ENCODE assay signal across 41 mouse cellular contexts in genomic region chr7:104581429-104581828, GRCm38 (mm10). TPM values are rescaled to one million over a fixed set of nuclear protein-coding genes. Genes with fewer than 3 reads are reported as not detected.
"Had no signal": no experiment of that assay in that cellular context is flagged by ENCODE, and none has a peak within 500 bp of the region (broad histone marks: within the 10 kb centered on the region; RNA-seq: fewer than 3 reads in every experiment).

No protein-coding gene starts in this region.

- H3K9me3 ChIP-seq: heart, embryonic 13.5 days; heart, embryonic 15.5 days; hindbrain, embryonic 13.5 days; hindbrain, embryonic 15.5 days; limb, embryonic 10.5 days; limb, embryonic 12.5 days; liver, embryonic 13.5 days; liver, embryonic 15.5 days had no signal

- DNase-seq: gastrocnemius, adult 2 months; gastrocnemius, postnatal 14 days; gastrocnemius, postnatal 36 days; heart, adult 11 months; heart, adult 2 months; heart, postnatal 14 days; heart, postnatal 36 days; kidney, adult 18-20 months; kidney, adult 8-10 months; kidney, postnatal 10 days; kidney, postnatal 25 days; kidney, postnatal 4 days; layer of hippocampus, adult 9-11 months; layer of hippocampus, postnatal 36 days; liver; liver, embryonic 13.5 days had no signal

- H3K4me1 ChIP-seq: heart, embryonic 13.5 days; heart, embryonic 15.5 days; hindbrain, embryonic 13.5 days; hindbrain, embryonic 15.5 days; limb, embryonic 10.5 days; limb, embryonic 12.5 days; liver, embryonic 13.5 days; liver, embryonic 15.5 days had no signal

- H3K27me3 ChIP-seq: heart, embryonic 13.5 days; heart, embryonic 15.5 days; hindbrain, embryonic 13.5 days; hindbrain, embryonic 15.5 days; limb, embryonic 12.5 days; liver, embryonic 13.5 days; liver, embryonic 15.5 days had no signal

- H3K4me2 ChIP-seq: heart, embryonic 11.5 days; heart, embryonic 13.5 days; heart, embryonic 15.5 days; hindbrain, embryonic 13.5 days; hindbrain, embryonic 15.5 days; limb, embryonic 12.5 days; liver, embryonic 11.5 days; liver, embryonic 13.5 days; liver, embryonic 15.5 days had no signal

- H3K36me3 ChIP-seq: heart, embryonic 13.5 days; heart, embryonic 15.5 days; hindbrain, embryonic 13.5 days; hindbrain, embryonic 15.5 days; limb, embryonic 10.5 days; limb, embryonic 12.5 days; liver, embryonic 13.5 days; liver, embryonic 15.5 days had no signal

- H3K4me3 ChIP-seq: gastrocnemius, adult 2 months; heart, adult 2 months; heart, embryonic 13.5 days; heart, embryonic 15.5 days; hindbrain, embryonic 13.5 days; hindbrain, embryonic 15.5 days; limb, embryonic 10.5 days; limb, embryonic 12.5 days; liver, embryonic 13.5 days; liver, embryonic 15.5 days had no signal

- ATAC-seq: hindbrain, postnatal 0 days had no signal

- H3K9ac ChIP-seq: heart, embryonic 13.5 days; heart, embryonic 15.5 days; hindbrain, embryonic 13.5 days; hindbrain, embryonic 15.5 days; limb, embryonic 12.5 days; liver, embryonic 13.5 days; liver, embryonic 15.5 days had no signal

- H3K27ac ChIP-seq: gastrocnemius, adult 2 months; heart, adult 2 months; heart, embryonic 13.5 days; heart, embryonic 15.5 days; hindbrain, embryonic 13.5 days; hindbrain, embryonic 15.5 days; hindbrain, postnatal 0 days; limb, embryonic 10.5 days; limb, embryonic 12.5 days; liver, embryonic 13.5 days; liver, embryonic 15.5 days had no signal

RNA-seq across cellular contexts. Expression of gene Olfr653, which starts 4.3 kb away (rescaled TPM):
- total RNA-seq: gastrocnemius, adult 2 months; gastrocnemius, postnatal 14 days; gastrocnemius, postnatal 36 days; heart, adult 2 months; heart, postnatal 14 days; heart, postnatal 36 days; hematopoietic stem cell, adult 5-6 weeks; hindbrain, postnatal 0 days; layer of hippocampus, adult 18-20 months; layer of hippocampus, adult 8-10 months; layer of hippocampus, postnatal 14 days; layer of hippocampus, postnatal 36 days; left cerebral cortex, adult 18-20 months; left cerebral cortex, adult 8-10 months; left cerebral cortex, postnatal 10 days; left cerebral cortex, postnatal 25 days had no signal
- polyA plus RNA-seq: gonadal fat pad, adult 2 months; heart, adult 2 months; heart, embryonic 11.5 days; heart, embryonic 13.5 days; heart, embryonic 15.5 days; heart, postnatal 0 days; hindbrain, embryonic 11.5 days; hindbrain, embryonic 13.5 days; hindbrain, embryonic 15.5 days; hindbrain, postnatal 0 days; intestine, embryonic 14.5 days; kidney, embryonic 14.5 days; kidney, embryonic 16.5 days; limb, embryonic 10.5 days; limb, embryonic 12.5 days; limb, embryonic 14.5 days; liver, embryonic 11.5 days; liver, embryonic 13.5 days; liver, embryonic 15.5 days had no signal

RNA-seq across cellular contexts. Expression of gene Olfr654, which starts 5.4 kb away (rescaled TPM):
- total RNA-seq: gastrocnemius, adult 2 months; gastrocnemius, postnatal 14 days; gastrocnemius, postnatal 36 days; heart, adult 2 months; heart, postnatal 14 days; heart, postnatal 36 days; hematopoietic stem cell, adult 5-6 weeks; hindbrain, postnatal 0 days; layer of hippocampus, adult 18-20 months; layer of hippocampus, adult 8-10 months; layer of hippocampus, postnatal 14 days; layer of hippocampus, postnatal 36 days; left cerebral cortex, adult 18-20 months; left cerebral cortex, adult 8-10 months; left cerebral cortex, postnatal 10 days; left cerebral cortex, postnatal 25 days had no signal
- polyA plus RNA-seq: gonadal fat pad, adult 2 months; heart, adult 2 months; heart, embryonic 11.5 days; heart, embryonic 13.5 days; heart, embryonic 15.5 days; heart, postnatal 0 days; hindbrain, embryonic 11.5 days; hindbrain, embryonic 13.5 days; hindbrain, embryonic 15.5 days; hindbrain, postnatal 0 days; intestine, embryonic 14.5 days; kidney, embryonic 14.5 days; kidney, embryonic 16.5 days; limb, embryonic 10.5 days; limb, embryonic 12.5 days; limb, embryonic 14.5 days; liver, embryonic 11.5 days; liver, embryonic 13.5 days; liver, embryonic 15.5 days had no signal

RNA-seq across cellular contexts. Expression of gene Olfr655, which starts 20.1 kb away (rescaled TPM):
- total RNA-seq: gastrocnemius, adult 2 months; gastrocnemius, postnatal 14 days; gastrocnemius, postnatal 36 days; heart, adult 2 months; heart, postnatal 14 days; heart, postnatal 36 days; hematopoietic stem cell, adult 5-6 weeks; hindbrain, postnatal 0 days; layer of hippocampus, adult 18-20 months; layer of hippocampus, adult 8-10 months; layer of hippocampus, postnatal 14 days; layer of hippocampus, postnatal 36 days; left cerebral cortex, adult 18-20 months; left cerebral cortex, adult 8-10 months; left cerebral cortex, postnatal 10 days; left cerebral cortex, postnatal 25 days had no signal
- polyA plus RNA-seq: gonadal fat pad, adult 2 months; heart, adult 2 months; heart, embryonic 11.5 days; heart, embryonic 13.5 days; heart, embryonic 15.5 days; heart, postnatal 0 days; hindbrain, embryonic 11.5 days; hindbrain, embryonic 13.5 days; hindbrain, embryonic 15.5 days; hindbrain, postnatal 0 days; intestine, embryonic 14.5 days; kidney, embryonic 14.5 days; kidney, embryonic 16.5 days; limb, embryonic 10.5 days; limb, embryonic 12.5 days; limb, embryonic 14.5 days; liver, embryonic 11.5 days; liver, embryonic 13.5 days; liver, embryonic 15.5 days had no signal

RNA-seq across cellular contexts. Expression of gene Olfr652, which starts 20.7 kb away (rescaled TPM):
- total RNA-seq: gastrocnemius, adult 2 months; gastrocnemius, postnatal 14 days; gastrocnemius, postnatal 36 days; heart, adult 2 months; heart, postnatal 14 days; heart, postnatal 36 days; hematopoietic stem cell, adult 5-6 weeks; hindbrain, postnatal 0 days; layer of hippocampus, adult 18-20 months; layer of hippocampus, adult 8-10 months; layer of hippocampus, postnatal 14 days; layer of hippocampus, postnatal 36 days; left cerebral cortex, adult 18-20 months; left cerebral cortex, adult 8-10 months; left cerebral cortex, postnatal 10 days; left cerebral cortex, postnatal 25 days had no signal
- polyA plus RNA-seq: gonadal fat pad, adult 2 months; heart, adult 2 months; heart, embryonic 11.5 days; heart, embryonic 13.5 days; heart, embryonic 15.5 days; heart, postnatal 0 days; hindbrain, embryonic 11.5 days; hindbrain, embryonic 13.5 days; hindbrain, embryonic 15.5 days; intestine, embryonic 14.5 days; kidney, embryonic 14.5 days; kidney, embryonic 16.5 days; limb, embryonic 10.5 days; limb, embryonic 12.5 days; limb, embryonic 14.5 days; liver, embryonic 11.5 days; liver, embryonic 13.5 days; liver, embryonic 15.5 days had no signal

RNA-seq across cellular contexts. Expression of gene Olfr651, which starts 31.5 kb away (rescaled TPM):
- total RNA-seq: gastrocnemius, adult 2 months; gastrocnemius, postnatal 14 days; gastrocnemius, postnatal 36 days; heart, adult 2 months; heart, postnatal 14 days; heart, postnatal 36 days; hematopoietic stem cell, adult 5-6 weeks; hindbrain, postnatal 0 days; layer of hippocampus, adult 18-20 months; layer of hippocampus, adult 8-10 months; layer of hippocampus, postnatal 14 days; layer of hippocampus, postnatal 36 days; left cerebral cortex, adult 18-20 months; left cerebral cortex, adult 8-10 months; left cerebral cortex, postnatal 10 days; left cerebral cortex, postnatal 25 days had no signal
- polyA plus RNA-seq: gonadal fat pad, adult 2 months; heart, adult 2 months; heart, embryonic 11.5 days; heart, embryonic 13.5 days; heart, embryonic 15.5 days; heart, postnatal 0 days; hindbrain, embryonic 11.5 days; hindbrain, embryonic 13.5 days; hindbrain, embryonic 15.5 days; hindbrain, postnatal 0 days; intestine, embryonic 14.5 days; kidney, embryonic 14.5 days; kidney, embryonic 16.5 days; limb, embryonic 10.5 days; limb, embryonic 12.5 days; limb, embryonic 14.5 days; liver, embryonic 11.5 days; liver, embryonic 13.5 days; liver, embryonic 15.5 days had no signal
